Mouse (Mus musculus): Measurements from ENCODE around the gene Madcam1.

DNA sequence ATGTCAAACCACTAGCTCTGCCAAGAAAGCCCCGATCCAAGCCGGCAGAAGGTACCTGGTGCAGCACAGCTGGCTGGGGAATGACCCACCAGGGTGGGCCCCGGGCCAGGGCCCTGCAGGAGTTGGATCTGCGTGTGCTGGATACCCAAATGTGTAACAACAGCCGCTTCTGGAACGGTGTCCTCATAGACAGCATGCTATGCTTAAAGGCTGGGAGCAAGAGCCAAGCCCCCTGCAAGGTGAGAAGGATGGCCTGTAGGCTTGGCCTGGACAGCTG is 30.0 kb downstream of the Madcam1 start:
- TF ChIP-seq GATA1 (IDR thresholded peaks at IDR 0.05; ENCODE audit: low read length) (no peak), TAL1 (IDR thresholded peaks at IDR 0.05; ENCODE audit: low read length) (no peak)

All from erythroblast, embryonic 14.5 days (primary cell).